ENCODE assay signal across 11 mouse cellular contexts in genomic region chr1:135167435-135167834, GRCm38 (mm10). TPM values are rescaled to one million over a fixed set of nuclear protein-coding genes. Genes with fewer than 3 reads are reported as not detected.
DNase-seq lines count a peak whose midpoint lies in the region; TF ChIP-seq lines count a peak whose summit lies in the region.
"Had no signal": no experiment of that assay in that cellular context is flagged by ENCODE, and none has a peak within 500 bp of the region (broad histone marks: within the 10 kb centered on the region; RNA-seq: fewer than 3 reads in every experiment).

Gene Gpr37l1 (minus strand): TSS chr1:135167681.

- no peaks in the 10 kb centered on the region for H3K36me3 ChIP-seq in ES-Bruce4 (ENCODE audit: control insufficient read depth, insufficient read depth, low read length, poor library complexity, severe bottlenecking)
- H3K36me3 ChIP-seq: limb, embryonic 12.5 days had no signal

- TF ChIP-seq POLR2A in ES-Bruce4 (IDR thresholded peaks at IDR 0.05; ENCODE audit: insufficient read depth, low read length) = no peak

- peak within 1 kb of the TSS; percentile 5; the same call in 1 of the 2 replicates for H3K4me3 ChIP-seq in ES-Bruce4 (ENCODE audit: low read depth, low read length)
- H3K4me3 ChIP-seq: limb, embryonic 12.5 days had no signal

- no peaks in the 10 kb centered on the region for H3K27me3 ChIP-seq in ES-Bruce4 (ENCODE audit: control insufficient read depth, insufficient read depth, low read length, poor library complexity, severe bottlenecking)
- H3K27me3 ChIP-seq: limb, embryonic 12.5 days had no signal

- no peaks in the 10 kb centered on the region for H3K9me3 ChIP-seq in ES-Bruce4 (replicated peaks; ENCODE audit: control insufficient read depth, insufficient read depth, low read length, poor library complexity, severe bottlenecking)
- H3K9me3 ChIP-seq: limb, embryonic 12.5 days had no signal

- no peak within 1 kb of the TSS for H3K9ac ChIP-seq in ES-Bruce4 (ENCODE audit: low read depth, poor library complexity, severe bottlenecking)
- H3K9ac ChIP-seq: limb, embryonic 12.5 days had no signal

- peak; percentile 19 for TF ChIP-seq CTCF in ES-Bruce4 (IDR thresholded peaks at IDR 0.05; ENCODE audit: low read depth, low read length)

- DNase-seq in cerebellum, adult 18-20 months = peak; percentile 29 to 47
- DNase-seq in cerebellum, adult 9-10 months = no peak
- DNase-seq in left cerebral cortex, adult 18-20 months (ENCODE audit: low spot score in 2 of 2) = no peak
- no peak for DNase-seq in left cerebral cortex, adult 11 months (ENCODE audit: low spot score)
- DNase-seq in left cerebral cortex, adult 8-10 months (ENCODE audit: low spot score in 2 of 2) = no peak
- no peak for DNase-seq in embryo, embryonic 9.5 days (ENCODE audit: extremely low spot score)
- no peak for DNase-seq in spleen, adult 18-20 months

- H3K4me1 ChIP-seq in ES-Bruce4 (ENCODE audit: control insufficient read depth, insufficient read depth, low read length) = no peaks in the 10 kb centered on the region
- H3K4me1 ChIP-seq: limb, embryonic 12.5 days had no signal

- TF ChIP-seq EP300 in ES-Bruce4 (IDR thresholded peaks at IDR 0.05; ENCODE audit: insufficient read depth, low read depth, low read length) = no peak

- no peak within 1 kb of the TSS for H3K27ac ChIP-seq in ES-Bruce4 (ENCODE audit: insufficient read depth, low read length)
- H3K27ac ChIP-seq: limb, embryonic 12.5 days had no signal

RNA-seq across cellular contexts. Expression of gene Gpr37l1, which starts in this region (rescaled TPM):
- 100 to 1,000 TPM; 160 to 178 TPM for total RNA-seq in left cerebral cortex, adult 18-20 months (2021)
- polyA plus RNA-seq in ES-Bruce4 (2011; ENCODE audit: insufficient read depth, insufficient read length, low read depth, missing spikeins) = not detected in 2 replicates
- total RNA-seq in left cerebral cortex, adult 8-10 months (2022) = 100 to 1,000 TPM; 177 to 205 (median 196) TPM
- polyA plus RNA-seq: hindbrain, embryonic 11.5 days; limb, embryonic 12.5 days; midbrain, embryonic 11.5 days had no signal

Comparison
In these comparisons a context has a peak if more than half of its experiments do, and no peak if none do; other contexts are left out.
1. DNase-seq: peak in cerebellum, adult 18-20 months (2 of 2); none in cerebellum, adult 9-10 months (single experiment), left cerebral cortex, adult 18-20 months (0 of 2), left cerebral cortex, adult 11 months (single experiment), left cerebral cortex, adult 8-10 months (0 of 2), embryo, embryonic 9.5 days (single experiment) and spleen, adult 18-20 months (0 of 2).